Mouse (Mus musculus) liver, adult 2 months (tissue): ENCODE data around the gene Lpcat3. TPM values are rescaled to one million over a fixed set of nuclear protein-coding genes. Genes with fewer than 3 reads are reported as not detected.
"Not testable (repeated sequence)": the region's sequence is repeated elsewhere in the genome, so short reads cannot be mapped to it uniquely, and the experiment has no call there.

Source experiments
- DNase-seq: peaks from one replicate; pipeline ENCODE4 v3.0.0-alpha.2; 2011; ENCODE audit warnings: low read depth, low spot score; ENCODE audit errors: extremely low read depth
- H3K27ac ChIP-seq: fragments of 200-500 bp; replicated peaks from 2 replicates; pipeline ENCODE4 v1.5.1; 2012; ENCODE audit warnings: low read depth, mild to moderate bottlenecking, control low read depth, inconsistent platforms, low read length; ENCODE audit not compliant: insufficient read depth
- H3K27me3 ChIP-seq: fragments of 200-500 bp; 2 replicates; pipeline ENCODE4 v1.6.1; 2012; ENCODE audit warnings: mild to moderate bottlenecking, moderate library complexity, low read length, inconsistent platforms; ENCODE audit not compliant: control insufficient read depth, insufficient read depth
- H3K36me3 ChIP-seq: fragments of 200-500 bp; 2 replicates; pipeline ENCODE4 v1.6.1; 2012; ENCODE audit warnings: low read length, inconsistent platforms; ENCODE audit not compliant: control insufficient read depth, insufficient read depth
- H3K4me1 ChIP-seq: fragments of 200-500 bp; 2 replicates; pipeline ENCODE4 v1.6.1; 2011; ENCODE audit warnings: low read length; ENCODE audit not compliant: control insufficient read depth, insufficient read depth
- H3K4me3 ChIP-seq: fragments of 200-500 bp; 2 replicates; pipeline ENCODE4 v1.5.1; 2011; ENCODE audit warnings: low read depth, mild to moderate bottlenecking, control low read depth, low read length, moderate library complexity; ENCODE audit not compliant: insufficient read depth
- H3K79me2 ChIP-seq: fragments of 200-500 bp; 2 replicates; pipeline ENCODE4 v1.6.1; 2012; ENCODE audit warnings: inconsistent platforms, mild to moderate bottlenecking, low read length, moderate library complexity; ENCODE audit not compliant: control insufficient read depth, insufficient read depth
- H3K9ac ChIP-seq: fragments of 200-500 bp; 2 replicates; pipeline ENCODE4 v1.6.1; 2012; ENCODE audit warnings: low read depth, mild to moderate bottlenecking, control low read depth, inconsistent platforms, low read length
- CTCF ChIP-seq: fragments of 200-500 bp; IDR thresholded peaks from 2 replicates; pipeline ENCODE4 v1.5.1; 2011; ENCODE audit warnings: low read depth, low read length, control low read depth
- POLR2A ChIP-seq: fragments of 200-500 bp; IDR thresholded peaks from 2 replicates; pipeline ENCODE4 v1.6.1; 2011; ENCODE audit warnings: low read length, control low read depth; ENCODE audit not compliant: insufficient read depth; ENCODE audit errors: extremely low read depth
- WGBS: fragments of 180-500 bp; shearing (Covaris S2); methylation state at CpG from one replicate; pipeline ENCODE4 v1.1.7; 2018; 5-methylcytosine and 5-hydroxymethylcytosine counted together
- polyA plus RNA-seq: library from polyadenylated mRNA; depleted of rRNA; stranded (reverse); fragments of >200 nt; gene quantifications from 2 replicates; pipeline ENCODE4 v1.2.3, GENCODE M21; 2012
- total RNA-seq: library from RNA; depleted of rRNA; stranded (reverse); fragments of >200 nt; gene quantifications from 2 replicates; pipeline ENCODE4 v1.2.3, GENCODE M21; 2014

Lpcat3 gene
- total and polyA plus RNA-seq, 2 experiments, result 72.4 to 188 TPM

DNA sequence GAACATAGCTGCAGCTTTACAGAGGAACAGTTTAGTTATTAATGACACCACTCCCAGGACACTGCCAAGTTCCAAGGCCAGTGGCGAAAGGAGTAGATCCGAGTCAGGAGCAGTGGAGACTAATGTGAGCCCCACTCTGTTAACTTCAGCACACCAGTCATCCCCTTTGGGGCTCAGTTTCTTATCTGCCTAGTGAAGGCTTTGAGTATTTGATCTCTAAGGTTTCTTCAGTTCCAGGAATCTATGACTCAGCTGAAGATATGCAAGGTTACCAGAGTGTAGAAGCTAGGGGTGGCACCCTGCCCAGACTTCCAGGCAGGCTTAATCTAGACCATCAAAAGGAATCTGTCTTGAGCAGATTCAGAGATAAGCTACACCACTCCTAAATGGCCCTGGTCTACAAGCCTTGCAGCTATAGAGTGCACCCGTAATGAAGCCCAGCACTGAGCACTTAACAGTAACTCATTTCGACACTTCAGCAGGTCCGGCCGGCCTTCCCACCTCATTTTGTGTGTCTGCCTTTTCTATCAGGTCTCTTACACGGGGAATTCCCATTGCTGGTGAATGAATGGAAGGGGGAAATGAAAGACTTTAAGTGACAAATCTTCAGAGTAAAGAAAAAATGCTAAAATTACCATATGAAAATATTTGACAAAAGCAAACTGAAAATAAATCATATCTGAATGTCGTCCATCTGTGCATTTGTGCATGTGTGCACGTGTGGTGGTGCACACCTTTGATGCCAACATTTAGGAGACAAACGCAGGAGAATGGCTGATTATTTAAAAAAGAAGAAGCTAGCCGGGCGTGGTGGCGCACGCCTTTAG is 21.0 kb downstream of the Lpcat3 start:
- peaks cover 8% of the 10 kb centered on the region for H3K36me3 ChIP-seq
- 0 out of 2 replicates have a peak overlapping the region, but pooled peaks have one; percentile 25 for H3K27ac ChIP-seq
- H3K4me1 ChIP-seq, result peaks cover 43% of the 10 kb centered on the region
- no peak overlapping the region for H3K4me3 ChIP-seq
- peak; percentile 74 for DNase-seq
- H3K79me2 ChIP-seq, result peaks cover 51% of the 10 kb centered on the region
- TF ChIP-seq CTCF (no peak), POLR2A (no peak)
- 67% methylated on average over 14 of the region's 14 CpGs for WGBS
- no peak overlapping the region for H3K9ac ChIP-seq
- no peaks in the 10 kb centered on the region for H3K27me3 ChIP-seq

DNA sequence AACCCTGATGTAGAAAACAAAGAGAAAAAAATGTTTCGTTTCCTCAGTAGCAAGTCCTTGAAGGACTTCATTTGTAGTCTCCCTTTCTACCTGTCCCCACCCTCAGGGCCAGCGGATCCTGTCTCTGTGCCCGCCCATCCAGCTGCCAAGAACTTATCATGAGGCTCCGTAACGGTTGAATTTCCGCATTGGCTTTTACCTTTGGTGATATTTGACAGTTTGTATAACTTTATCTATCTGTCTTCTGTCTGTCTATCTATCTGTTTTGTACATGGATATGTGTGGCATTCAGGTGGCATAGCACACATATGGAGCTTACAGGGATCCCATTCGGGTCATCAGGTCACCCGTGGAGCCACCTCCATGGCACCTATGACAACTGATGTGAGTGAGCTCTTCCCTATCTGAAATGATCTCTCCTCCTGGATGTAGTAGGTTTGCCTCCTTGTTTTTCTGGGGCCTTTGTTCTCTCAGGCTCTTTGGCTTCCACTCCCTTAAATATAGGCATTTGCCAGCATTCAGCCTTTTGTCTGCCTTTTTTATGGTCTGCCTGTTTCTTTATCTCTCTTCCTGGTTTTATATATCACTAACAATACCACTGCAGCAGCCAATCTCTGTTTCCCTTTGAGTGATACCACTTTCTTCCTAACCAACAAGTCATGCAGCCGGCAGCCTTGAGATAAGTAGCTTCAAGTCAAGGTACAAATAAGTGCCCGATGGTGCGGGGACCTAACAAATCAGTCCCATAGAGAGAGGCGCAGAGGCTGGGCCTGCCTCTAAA is 23.0 kb downstream of the Lpcat3 start:
- H3K36me3 ChIP-seq, result peaks cover 6% of the 10 kb centered on the region
- no peak for TF ChIP-seq CTCF
- TF ChIP-seq POLR2A, result no peak
- WGBS, result 86% methylated on average over 12 of the region's 12 CpGs
- no peak overlapping the region for H3K9ac ChIP-seq
- no peaks in the 10 kb centered on the region for H3K27me3 ChIP-seq
- H3K4me3 ChIP-seq, result no peak overlapping the region
- peaks cover 44% of the 10 kb centered on the region for H3K4me1 ChIP-seq
- DNase-seq, result no peak
- H3K79me2 ChIP-seq, result peaks cover 46% of the 10 kb centered on the region
- H3K27ac ChIP-seq, result no peak overlapping the region

DNA sequence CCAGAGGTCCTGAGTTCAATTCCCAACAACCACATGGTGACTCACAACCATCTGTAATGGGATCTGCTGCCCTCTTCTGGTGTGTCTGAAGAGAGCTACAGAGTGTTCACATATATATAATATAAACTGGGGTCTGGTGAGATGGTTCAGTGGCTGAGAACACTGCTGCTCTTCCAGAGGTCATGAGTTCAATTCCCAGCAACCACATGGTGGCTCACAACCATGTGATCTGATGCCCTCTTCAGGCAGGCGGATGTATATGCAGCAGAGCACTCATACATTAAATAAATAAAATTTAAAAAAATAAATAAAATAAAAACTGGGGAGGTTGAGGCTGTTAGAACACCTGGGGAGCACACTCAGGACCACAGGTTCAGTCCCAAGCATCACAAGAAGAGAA is 23.8 kb downstream of the Lpcat3 start:
- Histone ChIP-seq H3K79me2 (peaks cover 42% of the 10 kb centered on the region; the same call in 1 of the 2 replicates), H3K4me1 (peaks cover 42% of the 10 kb centered on the region)
- H3K36me3 ChIP-seq, DNase-seq, H3K27ac ChIP-seq, H3K9ac ChIP-seq, H3K4me3 ChIP-seq, H3K27me3 ChIP-seq: not testable (repeated sequence)
- WGBS, result 97% methylated on average over 1 of the region's 1 CpGs

DNA sequence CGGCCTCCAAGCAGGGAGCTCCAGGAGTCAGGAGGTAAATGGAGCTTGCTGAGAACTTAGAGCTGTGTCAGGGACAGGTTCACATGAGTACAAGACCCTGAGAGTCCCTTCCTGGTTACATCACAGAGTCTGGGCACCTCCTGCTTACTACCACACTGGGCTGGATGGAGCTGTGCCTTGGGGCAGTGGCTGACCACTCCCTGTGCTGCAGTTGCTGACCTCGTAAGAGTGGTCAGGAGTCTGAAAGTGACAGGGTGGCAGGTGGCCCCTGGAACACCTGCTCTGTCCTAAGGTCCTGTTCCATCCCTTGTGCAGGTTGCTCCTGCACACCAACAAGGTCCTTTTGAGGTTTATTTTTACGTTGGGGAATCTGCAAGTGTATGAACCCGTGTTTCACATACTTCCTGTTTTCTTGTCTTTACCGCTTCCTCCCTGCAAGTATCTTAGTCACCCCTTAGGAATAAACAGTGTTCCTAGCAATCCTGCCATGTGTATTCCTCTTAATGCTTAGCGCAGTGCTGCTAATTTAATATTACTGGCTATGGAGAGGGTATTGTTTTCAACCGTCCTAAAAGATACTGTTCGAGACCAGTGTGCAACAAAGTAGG is 25.4 kb downstream of the Lpcat3 start:
- Histone ChIP-seq H3K36me3 (peaks cover 6% of the 10 kb centered on the region), H3K9ac (0 out of 2 replicates have a peak overlapping the region, but pooled peaks have one; percentile 13), H3K4me3 (no peak overlapping the region), H3K27ac (peak overlapping the region; percentile 29), H3K79me2 (peaks cover 35% of the 10 kb centered on the region; the same call in 1 of the 2 replicates), H3K27me3 (no peaks in the 10 kb centered on the region), H3K4me1 (peaks cover 43% of the 10 kb centered on the region)
- TF ChIP-seq POLR2A (no peak), CTCF (no peak)
- WGBS, result 62% methylated on average over 8 of the region's 8 CpGs
- DNase-seq, result no peak

DNA sequence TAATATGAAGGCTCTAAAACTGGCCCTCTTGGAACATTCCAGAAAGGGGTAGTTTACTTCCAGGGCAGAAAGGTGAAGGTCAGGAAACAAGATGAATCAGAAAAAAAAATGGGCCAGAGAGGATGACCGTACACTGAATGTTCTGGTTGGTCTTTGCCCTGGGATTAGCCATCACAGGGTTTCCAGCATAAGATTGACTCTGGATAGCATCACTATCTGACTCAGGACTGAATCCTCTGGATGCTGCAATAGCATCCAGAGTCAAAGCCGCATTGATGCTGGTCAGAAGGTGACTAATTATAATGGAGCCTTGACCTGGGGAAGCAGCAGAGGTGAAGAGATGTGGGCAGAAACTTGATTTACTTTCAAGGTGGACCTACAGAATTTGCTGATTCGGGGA is 26.2 kb downstream of the Lpcat3 start:
- no peak for DNase-seq
- peaks cover 45% of the 10 kb centered on the region for H3K4me1 ChIP-seq
- peaks cover 6% of the 10 kb centered on the region for H3K36me3 ChIP-seq
- no peak for TF ChIP-seq CTCF
- TF ChIP-seq POLR2A, result no peak
- no peaks in the 10 kb centered on the region for H3K27me3 ChIP-seq
- peak overlapping the region; percentile 87 for H3K27ac ChIP-seq
- no peak overlapping the region for H3K4me3 ChIP-seq
- H3K79me2 ChIP-seq, result peaks cover 29% of the 10 kb centered on the region; the same call in 1 of the 2 replicates
- 46% methylated on average over 3 of the region's 3 CpGs for WGBS
- no peak overlapping the region for H3K9ac ChIP-seq
